Mouse (Mus musculus): ENCODE results near the gene Oma1. TPM values are rescaled to one million over a fixed set of nuclear protein-coding genes. Genes with fewer than 3 reads are reported as not detected.

The Oma1 gene
- polyA plus RNA-seq, 1 experiment from 2014 or later, result 22.5 TPM

Other genes starting within 250 kb of the Oma1 start
- gene Mier1, start 199.4 kb upstream of the Oma1 start, polyA plus RNA-seq (2015; fragmentation: Nextera tagmentation; extraction: Ambion mirVana), result 36.0 and 42.5 TPM in 2 replicates
- gene Wdr78, start 199.3 kb upstream of the Oma1 start, polyA plus RNA-seq (2015; fragmentation: Nextera tagmentation; extraction: Ambion mirVana), result 1.6 and 1.8 TPM in 2 replicates
- gene Slc35d1, start 98.6 kb upstream of the Oma1 start, polyA plus RNA-seq (2015; fragmentation: Nextera tagmentation; extraction: Ambion mirVana), result 9.6 TPM in 2 replicates
- not detected in 2 replicates for gene 4921539E11Rik, start 22.9 kb upstream of the Oma1 start, polyA plus RNA-seq (2015; fragmentation: Nextera tagmentation; extraction: Ambion mirVana)

Measured in intestine, embryonic 15.5 days (tissue).